Mouse (Mus musculus): ENCODE data around the gene Lnpep.
A peak's percentile ranks its signal among the peaks of the same experiment; 100 is the strongest.
"Not testable (repeated sequence)": the region's sequence is repeated elsewhere in the genome, so short reads cannot be mapped to it uniquely, and the experiment has no call there.

Lnpep gene

DNA sequence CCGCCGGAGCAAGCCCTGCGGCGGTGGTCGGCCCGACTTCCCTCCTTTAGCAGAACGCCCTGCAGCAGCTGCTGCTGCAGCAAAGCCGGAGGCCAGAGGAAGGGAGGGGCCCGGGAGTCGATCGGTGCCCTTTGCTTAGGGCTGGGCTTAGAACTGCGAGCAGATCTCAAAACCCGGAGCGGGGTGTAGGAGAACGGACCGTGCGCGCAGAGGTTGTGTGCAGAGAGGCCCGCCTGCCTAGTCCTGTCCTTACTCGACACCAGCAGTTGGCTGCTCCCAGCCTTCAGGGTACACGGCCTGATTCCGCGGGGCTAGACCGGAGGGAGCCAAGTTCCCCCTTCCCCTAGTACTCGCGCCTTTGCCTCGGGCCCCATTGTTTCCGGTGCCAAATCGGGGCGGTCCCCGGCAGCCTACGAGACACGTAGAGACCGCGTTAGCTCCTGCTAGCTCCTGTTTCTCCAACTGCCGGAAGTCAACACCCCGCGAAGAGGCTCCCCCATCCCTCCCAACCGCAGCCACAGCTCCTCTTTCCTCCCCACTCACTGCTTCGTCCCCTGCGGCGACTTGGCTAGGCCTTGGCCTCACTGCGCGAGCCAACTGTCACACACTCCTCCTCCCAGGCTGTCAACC is at the start of gene Lnpep:
Lnpep (minus strand) TSS at position 94 of the 630 bp plus-strand sequence.
- peak; percentile 94 for DNase-seq

GRCm38 (mm10) chr17:17655829-17656176 is 31.0 kb upstream of the Lnpep start:
- no peak for DNase-seq

- DNase-seq = no peak
Observed at GRCm38 (mm10) chr17:17654997-17655828, 30.4 kb upstream of the Lnpep start.

GRCm38 (mm10) chr17:17652570-17652969 is 27.7 kb upstream of the Lnpep start:
- DNase-seq = no peak

DNA sequence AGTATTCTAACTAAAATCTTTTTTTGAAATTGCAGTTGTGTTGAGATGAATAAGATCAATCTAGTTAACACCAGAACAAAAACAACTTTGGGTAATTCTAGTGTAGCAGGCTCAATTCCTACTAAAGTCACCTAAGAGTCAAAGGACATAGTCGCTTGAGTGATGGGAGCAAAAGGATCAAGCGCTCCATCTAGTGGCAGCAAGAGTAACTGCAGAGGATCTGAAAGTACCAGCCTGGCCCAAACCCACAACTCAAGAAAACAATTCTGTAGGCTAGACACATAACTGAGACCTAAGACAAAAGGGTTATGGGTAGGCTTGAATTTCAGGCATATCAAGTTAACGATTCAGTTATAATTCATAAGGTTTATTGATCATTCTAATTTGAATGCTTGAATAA is 20.9 kb upstream of the Lnpep start:
- peak; percentile 65 for DNase-seq

- no peak for DNase-seq
Observed at GRCm38 (mm10) chr17:17637387-17637786, 12.5 kb upstream of the Lnpep start.

- DNase-seq = no peak
Observed at GRCm38 (mm10) chr17:17636147-17636546, 11.3 kb upstream of the Lnpep start.

DNA sequence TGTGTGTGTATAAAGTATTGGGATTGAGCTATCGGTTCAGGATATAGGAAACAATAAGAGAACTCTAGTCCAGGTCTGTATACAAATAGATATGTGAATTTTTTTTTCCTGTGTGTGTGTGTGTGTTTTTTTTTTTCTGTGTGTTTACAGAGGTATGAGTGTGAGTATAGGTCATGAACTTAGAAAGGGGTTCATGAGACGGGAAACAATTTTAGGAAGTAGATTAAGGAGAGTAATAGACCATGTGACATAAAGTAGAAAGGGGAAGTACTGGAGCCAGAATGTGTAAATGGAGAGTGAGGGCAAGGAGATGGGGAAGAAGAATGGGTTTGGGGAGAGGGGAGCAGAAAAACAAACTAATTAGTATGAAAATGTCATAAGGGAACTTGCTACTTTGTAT is 9.2 kb upstream of the Lnpep start:
- no peak for DNase-seq

DNA sequence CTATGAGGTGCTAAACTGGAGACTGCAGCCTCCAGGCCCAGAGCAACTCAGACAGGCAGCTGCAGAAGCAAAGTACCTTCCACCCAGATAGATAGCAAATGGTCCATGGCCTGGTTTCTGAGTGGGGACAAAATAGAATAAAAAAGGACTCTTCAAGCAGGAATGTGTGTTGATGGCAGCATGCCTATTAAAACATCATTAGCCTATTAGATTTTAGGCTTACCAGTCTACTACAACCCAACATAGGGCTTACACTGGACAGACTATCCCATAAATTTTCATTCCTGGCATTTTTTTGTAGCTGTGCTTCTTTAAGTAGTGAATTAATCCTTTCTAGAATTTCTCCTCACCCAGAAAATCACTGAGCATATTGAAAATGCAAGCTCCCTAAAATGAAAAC is 7.1 kb upstream of the Lnpep start:
- DNase-seq = no peak

DNA sequence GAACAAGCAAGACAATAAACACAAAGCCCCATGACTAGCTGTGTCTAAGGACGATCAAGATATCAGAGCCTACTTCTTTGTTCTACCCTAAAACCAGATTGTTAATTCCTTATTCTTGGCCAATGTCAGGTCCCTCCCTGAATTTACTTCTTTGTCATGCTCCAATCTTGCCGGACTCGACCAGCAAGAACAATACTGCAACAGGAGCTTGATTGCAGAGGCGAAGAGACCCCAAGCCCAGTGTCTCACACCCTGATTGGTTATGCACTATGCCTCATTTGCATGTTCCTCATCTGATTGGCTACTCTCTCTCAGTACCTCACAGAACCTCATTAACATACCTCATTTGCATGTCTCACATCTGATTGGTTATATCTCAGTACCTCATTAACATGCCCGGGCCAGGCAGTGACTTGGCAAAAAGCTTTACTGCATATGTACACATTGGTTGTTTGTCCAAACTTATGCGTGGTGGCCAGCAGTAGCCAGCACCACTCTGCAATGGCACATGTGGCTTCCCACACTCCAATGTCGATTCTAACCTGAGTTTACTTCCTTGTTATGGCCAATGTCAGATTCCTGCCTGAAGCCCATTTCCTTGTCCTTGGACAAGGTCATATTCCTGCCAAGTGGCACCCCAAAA is 3.5 kb upstream of the Lnpep start:
- DNase-seq = not testable (repeated sequence)

DNA sequence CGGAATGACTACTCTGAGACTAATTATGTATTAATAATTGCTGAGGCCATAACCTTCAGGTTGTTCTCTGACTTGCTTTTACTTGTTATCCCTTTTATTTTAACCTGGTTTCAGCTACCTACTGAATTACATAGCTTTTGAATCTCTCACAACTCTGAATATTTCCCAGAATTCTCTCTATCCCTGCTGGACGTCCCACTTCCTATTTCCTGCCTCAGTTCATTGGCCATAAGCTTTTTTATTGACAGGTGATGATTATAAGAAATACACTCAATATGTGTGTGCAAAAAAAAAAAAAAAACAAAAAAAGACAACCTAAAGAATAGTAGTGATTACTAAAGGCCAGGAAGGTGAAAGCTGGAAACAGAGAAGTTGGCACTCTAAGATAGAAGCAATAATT is 2.7 kb upstream of the Lnpep start:
- DNase-seq = no peak

DNA sequence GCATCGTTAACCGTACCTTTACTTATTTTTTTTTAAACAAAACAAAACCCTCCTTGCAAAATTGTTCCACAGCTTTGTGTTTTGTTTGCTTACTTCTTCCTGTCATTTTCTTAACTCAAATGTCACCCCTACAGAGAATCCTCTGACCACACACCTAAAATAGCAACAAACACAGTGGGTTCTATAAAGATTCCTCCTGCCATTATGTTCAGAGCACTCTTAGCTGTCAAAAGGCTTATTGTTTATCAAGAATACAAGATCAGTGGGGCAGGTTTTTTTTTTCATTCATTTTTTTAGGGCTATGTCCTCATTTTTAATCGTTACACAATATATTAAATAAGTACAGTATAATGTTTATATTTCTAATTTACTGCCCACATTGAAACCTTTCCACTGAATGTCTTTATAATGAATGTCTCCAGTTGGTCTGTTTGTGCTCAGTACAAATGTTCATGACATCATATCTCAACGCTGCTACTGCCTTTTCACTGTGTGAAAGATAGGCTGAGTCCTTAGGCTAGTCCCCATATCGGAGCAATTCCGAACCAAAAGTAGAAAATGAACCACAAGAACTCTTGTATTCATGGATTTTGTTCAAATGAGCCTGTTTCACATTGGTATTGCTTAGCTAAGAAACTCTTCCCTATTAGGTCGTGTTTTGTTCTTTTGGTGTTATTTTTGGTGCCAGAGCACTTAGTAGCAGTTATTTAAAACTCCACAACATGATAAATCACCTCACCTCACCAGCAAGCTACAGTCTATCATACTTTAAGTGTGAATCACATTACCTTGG is 1.2 kb upstream of the Lnpep start:
- peak; percentile 34 for DNase-seq

GRCm38 (mm10) chr17:17624421-17624956 is 361 bp downstream of the Lnpep start:
- peak; percentile 98 for DNase-seq

GRCm38 (mm10) chr17:17623890-17624420 is 895 bp downstream of the Lnpep start:
- peak; percentile 66 for DNase-seq

- no peak for DNase-seq
Observed at GRCm38 (mm10) chr17:17623221-17623889, 1.5 kb downstream of the Lnpep start.

DNA sequence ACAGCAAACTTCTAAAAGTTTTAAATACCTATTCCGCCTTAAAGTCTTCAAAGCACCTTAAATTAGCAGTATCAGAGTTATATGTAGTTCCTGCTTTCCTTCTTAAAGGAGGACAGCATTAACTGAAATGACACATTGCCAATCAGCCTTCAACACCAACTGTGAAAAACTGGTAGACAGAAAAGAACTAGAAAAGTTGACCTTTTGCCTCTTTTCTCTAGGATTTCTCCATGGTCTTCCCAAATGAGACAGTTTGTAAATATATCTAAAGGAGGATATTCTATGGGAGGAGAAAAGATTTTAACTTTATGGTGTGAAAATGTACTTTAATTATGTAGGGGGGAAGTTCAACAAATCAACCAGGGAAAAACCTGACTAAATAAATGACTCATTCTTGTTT is 2.3 kb downstream of the Lnpep start:
- DNase-seq = no peak

GRCm38 (mm10) chr17:17621586-17621985 is 3.3 kb downstream of the Lnpep start:
- no peak for DNase-seq

GRCm38 (mm10) chr17:17618463-17618862 is 6.4 kb downstream of the Lnpep start:
- DNase-seq = no peak

DNA sequence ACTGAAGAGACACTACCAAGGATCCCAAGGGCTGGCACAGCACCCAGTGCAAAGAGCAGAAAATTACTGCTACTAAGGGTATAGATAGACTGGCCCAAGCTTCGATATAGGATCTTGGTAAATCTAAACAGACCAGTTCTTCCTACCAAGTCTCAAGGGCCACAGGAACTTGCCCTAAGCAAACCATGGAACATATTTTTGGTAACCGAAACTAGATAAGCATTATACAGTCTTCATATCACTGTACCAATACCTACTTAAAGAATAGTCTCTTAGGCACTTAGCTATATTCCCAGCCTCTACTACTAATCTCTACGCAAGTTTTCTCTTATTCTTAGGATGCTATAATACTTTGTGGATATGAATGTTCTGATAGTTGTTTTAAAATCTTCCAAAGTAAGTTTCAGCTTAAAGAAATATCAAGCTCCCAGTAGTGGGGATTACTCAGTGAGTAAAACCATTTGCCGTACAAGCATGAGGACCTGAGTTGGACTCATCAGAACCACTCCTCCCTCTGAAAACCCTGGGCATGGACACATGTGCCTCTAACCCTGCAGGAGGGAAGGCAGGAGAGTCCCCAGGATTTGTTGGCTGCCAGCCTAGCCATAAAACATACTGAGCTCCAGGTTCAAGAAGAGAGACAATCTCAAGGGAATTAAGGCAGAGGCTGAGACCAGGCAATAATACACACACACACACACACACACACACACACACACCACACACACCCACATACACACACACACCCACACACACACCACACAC is 7.2 kb downstream of the Lnpep start:
- DNase-seq = no peak

DNA sequence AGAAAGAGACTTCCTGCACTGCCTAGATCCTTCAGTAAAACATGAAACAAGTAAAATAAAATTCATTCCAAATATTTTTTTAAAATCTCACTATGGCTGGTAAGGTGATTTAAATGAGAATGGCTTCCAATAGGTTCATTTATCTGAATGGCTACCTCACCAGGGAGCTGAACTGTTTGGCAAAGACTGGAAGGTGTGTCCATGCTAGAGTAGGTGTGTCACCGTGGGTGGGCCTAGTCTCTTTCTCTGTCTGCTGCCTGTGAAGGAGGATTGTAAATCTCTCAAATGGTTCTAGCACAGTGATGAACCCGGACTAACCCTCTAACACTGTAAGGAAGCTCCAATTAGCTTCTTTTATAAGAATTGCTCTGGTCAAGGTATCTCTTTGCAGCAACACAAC is 12.5 kb downstream of the Lnpep start:
- DNase-seq = no peak

GRCm38 (mm10) chr17:17609523-17609922 is 15.3 kb downstream of the Lnpep start:
- no peak for DNase-seq
